Mouse (Mus musculus): ENCODE measurements around the gene Dap. TPM values are rescaled to one million over a fixed set of nuclear protein-coding genes. Genes with fewer than 3 reads are reported as not detected.

Dap gene
- total and polyA plus RNA-seq, 3 experiments = 12.6 to 69.8 (median 15.1) TPM

DNA sequence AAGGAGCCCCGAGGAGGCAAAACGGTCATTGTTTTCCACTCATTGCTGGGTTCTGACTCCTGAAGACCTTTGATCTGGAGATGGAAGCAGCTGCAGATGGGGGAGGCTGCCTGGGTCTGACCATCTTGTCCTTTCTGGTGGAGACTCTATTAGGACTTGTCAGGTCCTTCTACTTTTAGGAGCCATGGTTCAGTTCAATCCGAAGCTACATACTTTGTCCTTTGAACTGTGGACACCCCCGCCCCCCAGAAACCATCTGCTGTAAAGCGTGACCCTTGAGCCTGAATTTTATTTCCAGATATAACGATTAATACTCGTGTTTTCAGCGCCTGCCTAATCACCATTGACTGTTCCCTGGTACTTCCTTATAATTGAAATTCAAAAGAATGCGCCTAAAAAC, 38.2 kb downstream of the Dap start:
- TF ChIP-seq MAZ (IDR thresholded peaks at IDR 0.05; ENCODE audit: low read depth, low read length) (no peak), MAFK (IDR thresholded peaks at IDR 0.05; ENCODE audit: insufficient replicate concordance, low read length) (no peak), CHD1 (IDR thresholded peaks at IDR 0.05; ENCODE audit: low read depth, low read length) (no peak), RCOR1 (conservative IDR thresholded peaks at IDR 0.05; ENCODE audit: low read depth, low read length) (no peak), E2F4 (IDR thresholded peaks at IDR 0.05; ENCODE audit: insufficient replicate concordance, low read depth, low read length) (no peak), USF2 (conservative IDR thresholded peaks at IDR 0.05; ENCODE audit: low read depth, low read length) (no peak), NELFE (IDR thresholded peaks at IDR 0.05; ENCODE audit: low read depth, low read length) (no peak), MAX (IDR thresholded peaks at IDR 0.05; ENCODE audit: low read length) (no peak)
- no peak overlapping the region for H3K27ac ChIP-seq (ENCODE audit: insufficient read depth, low read depth)
- H3K36me3 ChIP-seq (replicated peaks in 1 of 2; ENCODE audit: control insufficient read depth in 1 of 2, insufficient read depth in 1 of 2, low read length in 1 of 2) = peaks cover 0 to 32% of the 10 kb centered on the region in 2 experiments
- no peak overlapping the region for H3K9ac ChIP-seq (ENCODE audit: insufficient read depth, low read depth)
- dilution Hi-C loops (cut with MboI; ENCODE audit: extremely low pct_ligation_motif_present, extremely low pct_unique_long_range_greater_than_20kb, low sequenced_read_pairs) = no loop called here
- in situ Hi-C loops (cut with MboI; ENCODE audit: low pct_ligation_motif_present, low pct_unique_long_range_greater_than_20kb, low sequenced_read_pairs) = loop anchor here (5.0 to 25.0 kb wide), 3 partner anchors 108 to 450 kb away; no protein-coding TSS in a partner anchor
- H3K27me3 ChIP-seq (replicated peaks) = no peaks in the 10 kb centered on the region
- no peak overlapping the region for H3K4me2 ChIP-seq (ENCODE audit: insufficient read depth, low read depth, poor library complexity, severe bottlenecking)
- H3K4me1 ChIP-seq (ENCODE audit: control insufficient read depth in 1 of 2, insufficient read depth in 2 of 2) = peaks cover 46 to 83% of the 10 kb centered on the region in 2 experiments
- H3K79me2 ChIP-seq (replicated peaks; ENCODE audit: control insufficient read depth, extremely low read depth, insufficient read depth, poor library complexity, severe bottlenecking) = no peaks in the 10 kb centered on the region
- H3K4me3 ChIP-seq (replicated peaks in 1 of 3; ENCODE audit: low read depth in 2 of 3, low read length in 2 of 3, poor library complexity in 1 of 3) = no peak overlapping the region
- no peak for DNase-seq (ENCODE audit: extremely low read depth)
- peaks cover 3% of the 10 kb centered on the region for H3K9me3 ChIP-seq (replicated peaks; ENCODE audit: low read length)

DNA sequence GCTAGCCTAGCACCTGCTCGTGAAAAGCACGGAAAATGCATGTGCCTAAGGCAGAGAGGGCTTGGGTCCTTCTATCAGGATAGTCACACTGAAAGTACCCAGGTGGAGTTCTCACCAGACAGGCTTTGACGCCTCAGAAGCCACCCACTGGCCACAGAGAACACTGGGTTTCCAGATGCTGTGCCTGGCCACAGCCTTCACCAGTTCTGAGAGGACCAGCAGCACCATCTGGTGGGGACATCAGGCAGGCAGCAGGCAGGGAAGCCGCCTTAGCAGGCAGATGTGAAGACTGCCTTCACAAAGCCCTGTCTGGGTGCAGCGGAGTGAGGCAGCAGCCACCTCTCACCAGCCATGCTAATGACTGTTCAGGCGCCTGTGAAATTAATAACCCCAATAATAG, 40.7 kb downstream of the Dap start:
- in situ Hi-C loops (cut with MboI; ENCODE audit: low pct_ligation_motif_present, low pct_unique_long_range_greater_than_20kb, low sequenced_read_pairs) = loop anchor here (5.0 to 25.0 kb wide), 3 partner anchors 110 to 453 kb away; no protein-coding TSS in a partner anchor
- H3K4me1 ChIP-seq (ENCODE audit: control insufficient read depth in 1 of 2, insufficient read depth in 2 of 2) = peaks cover 25 to 73% of the 10 kb centered on the region in 2 experiments
- peaks cover 0 to 43% of the 10 kb centered on the region in 2 experiments for H3K36me3 ChIP-seq (replicated peaks in 1 of 2; ENCODE audit: control insufficient read depth in 1 of 2, insufficient read depth in 1 of 2, low read length in 1 of 2)
- H3K4me3 ChIP-seq (replicated peaks in 1 of 3; ENCODE audit: low read depth in 2 of 3, low read length in 2 of 3, poor library complexity in 1 of 3) = no peak overlapping the region
- H3K4me2 ChIP-seq (ENCODE audit: insufficient read depth, low read depth, poor library complexity, severe bottlenecking) = no peak overlapping the region
- no peaks in the 10 kb centered on the region for H3K27me3 ChIP-seq (replicated peaks)
- no peaks in the 10 kb centered on the region for H3K79me2 ChIP-seq (replicated peaks; ENCODE audit: control insufficient read depth, extremely low read depth, insufficient read depth, poor library complexity, severe bottlenecking)
- no peak overlapping the region for H3K9ac ChIP-seq (ENCODE audit: insufficient read depth, low read depth)
- DNase-seq (ENCODE audit: extremely low read depth) = peak; percentile 96
- no peak overlapping the region for H3K27ac ChIP-seq (ENCODE audit: insufficient read depth, low read depth)
- dilution Hi-C loops (cut with MboI; ENCODE audit: extremely low pct_ligation_motif_present, extremely low pct_unique_long_range_greater_than_20kb, low sequenced_read_pairs) = no loop called here
- H3K9me3 ChIP-seq (replicated peaks; ENCODE audit: low read length) = peaks cover 3% of the 10 kb centered on the region
- TF ChIP-seq ZKSCAN1 (IDR thresholded peaks at IDR 0.05; ENCODE audit: borderline replicate concordance, low read depth, low read length) = no peak
- peak; percentile 74; the same call in 1 of the 2 replicates for TF ChIP-seq SIN3A (IDR thresholded peaks at IDR 0.05; ENCODE audit: low read length)
- peak; percentile 79 for TF ChIP-seq MEF2A (IDR thresholded peaks at IDR 0.05; ENCODE audit: borderline replicate concordance, low read depth, low read length)
- TF ChIP-seq CHD2 (IDR thresholded peaks at IDR 0.05; ENCODE audit: low read length) = no peak
- TF ChIP-seq PAX5 (IDR thresholded peaks at IDR 0.05; ENCODE audit: low read length) = no peak
- no peak for TF ChIP-seq TBP (conservative IDR thresholded peaks at IDR 0.05; ENCODE audit: low read depth, low read length)
- TF ChIP-seq CHD1 (IDR thresholded peaks at IDR 0.05; ENCODE audit: low read depth, low read length) = no peak
- peak; percentile 73 for TF ChIP-seq TCF12 (IDR thresholded peaks at IDR 0.05; ENCODE audit: low read depth, low read length)
- TF ChIP-seq E2F4 (IDR thresholded peaks at IDR 0.05; ENCODE audit: insufficient replicate concordance, low read depth, low read length) = no peak
- peak; percentile 89 for TF ChIP-seq ZC3H11A (IDR thresholded peaks at IDR 0.05; ENCODE audit: low read depth, low read length)
- peak; percentile 99 for TF ChIP-seq SMC3 (IDR thresholded peaks at IDR 0.05; ENCODE audit: low read depth, low read length)
- TF ChIP-seq MAX (IDR thresholded peaks at IDR 0.05; ENCODE audit: low read length) = peak; percentile 82
- TF ChIP-seq MYC (IDR thresholded peaks at IDR 0.05; ENCODE audit: low read depth, low read length) = peak; percentile 40; the same call in 1 of the 2 replicates
- TF ChIP-seq EP300 (IDR thresholded peaks at IDR 0.05; ENCODE audit: low read length) = no peak
- TF ChIP-seq HCFC1 (IDR thresholded peaks at IDR 0.05; ENCODE audit: low read depth, low read length) = no peak
- no peak for TF ChIP-seq ZMIZ1 (IDR thresholded peaks at IDR 0.05; ENCODE audit: low read depth, low read length)
- no peak for TF ChIP-seq JUND (conservative IDR thresholded peaks at IDR 0.05; ENCODE audit: low read depth, low read length)
- no peak for TF ChIP-seq USF1 (IDR thresholded peaks at IDR 0.05; ENCODE audit: low read depth, low read length)
- TF ChIP-seq KAT2A (IDR thresholded peaks at IDR 0.05; ENCODE audit: insufficient replicate concordance, low read length) = no peak
- TF ChIP-seq POLR2A (IDR thresholded peaks at IDR 0.05; ENCODE audit: low read depth, low read length) = 0 out of 2 replicates have a peak, but pooled peaks have one; percentile 19
- TF ChIP-seq ZNF384 (IDR thresholded peaks at IDR 0.05; ENCODE audit: low read depth, low read length) = no peak
- no peak for TF ChIP-seq GABPA (IDR thresholded peaks at IDR 0.05; ENCODE audit: insufficient replicate concordance, low read depth, low read length)
- peak; percentile 47; the same call in 1 of the 2 replicates for TF ChIP-seq UBTF (IDR thresholded peaks at IDR 0.05; ENCODE audit: low read depth, low read length)
- peak; percentile 87 for TF ChIP-seq BHLHE40 (IDR thresholded peaks at IDR 0.05; ENCODE audit: low read depth, low read length)
- TF ChIP-seq IRF4 (IDR thresholded peaks at IDR 0.05; ENCODE audit: low read depth, low read length) = peak; percentile 82
- no peak for TF ChIP-seq POLR2AphosphoS2 (IDR thresholded peaks at IDR 0.05; ENCODE audit: low read depth, low read length)
- TF ChIP-seq MAZ (IDR thresholded peaks at IDR 0.05; ENCODE audit: low read depth, low read length) = 0 out of 2 replicates have a peak, but pooled peaks have one; percentile 39
- TF ChIP-seq MAFK (IDR thresholded peaks at IDR 0.05; ENCODE audit: insufficient replicate concordance, low read length) = no peak
- TF ChIP-seq ETS1 (conservative IDR thresholded peaks at IDR 0.05; ENCODE audit: low read depth, low read length) = peak; percentile 74
- peak; percentile 61 to 99 for TF ChIP-seq CTCF (conservative IDR thresholded peaks at IDR 0.05 in 1 of 2, IDR thresholded peaks at IDR 0.05 in 1 of 2; ENCODE audit: low read depth in 2 of 2, low read length in 2 of 2)

Measured in CH12.LX (cell line).